Mouse (Mus musculus) megakaryocyte, embryonic 14.5 days (primary cell): ENCODE results near the gene Gm10447.

Experiments
- FLI1 ChIP-seq: IDR thresholded peaks from 2 replicates; pipeline ENCODE4 v1.6.1; 2012; ENCODE audit warnings: low read length, inconsistent platforms, mixed read lengths
- GATA1 ChIP-seq: IDR thresholded peaks from 3 replicates; pipeline ENCODE4 v1.6.1; 2012; ENCODE audit warnings: mixed read lengths, low read length, inconsistent platforms, borderline replicate concordance

DNA sequence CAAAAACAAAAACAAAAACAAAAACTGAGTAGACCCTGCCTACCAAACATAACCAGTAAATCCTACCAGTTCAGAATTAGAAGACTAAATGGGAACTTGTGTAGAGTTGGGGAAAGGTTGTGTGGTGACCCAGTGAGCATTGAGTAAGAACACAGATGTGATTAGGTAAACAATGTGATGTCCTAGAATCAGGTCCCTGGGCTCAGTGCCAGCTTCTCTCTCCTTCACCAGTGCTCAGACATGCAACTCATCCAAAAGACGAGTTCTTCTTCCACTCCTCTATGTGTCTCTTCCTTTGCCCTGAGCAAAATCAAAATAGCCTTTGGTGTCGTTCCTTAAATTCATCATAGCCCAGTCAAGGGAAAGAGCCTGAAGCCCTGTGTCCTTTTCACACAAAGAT lies 32.1 kb downstream of the Gm10447 start:
- TF ChIP-seq GATA1 = no peak
- TF ChIP-seq FLI1 = no peak
